Mouse (Mus musculus) thymus, adult 2 months (tissue): ENCODE results near the gene Ptprg.

ENCODE experiments used
- CTCF ChIP-seq: fragments of 200-500 bp; IDR thresholded peaks from 2 replicates; pipeline ENCODE4 v1.5.1; 2012; ENCODE audit warnings: mild to moderate bottlenecking, control low read depth, low read length, moderate library complexity, borderline replicate concordance; ENCODE audit not compliant: control insufficient read depth, poor library complexity, insufficient read depth; ENCODE audit errors: extremely low read depth
- POLR2A ChIP-seq: fragments of 200-500 bp; IDR thresholded peaks from 2 replicates; pipeline ENCODE4 v1.6.1; 2012; ENCODE audit warnings: mild to moderate bottlenecking, low read length, control low read depth, moderate library complexity; ENCODE audit not compliant: control insufficient read depth, poor library complexity, insufficient read depth; ENCODE audit errors: extremely low read depth

GRCm38 (mm10) chr14:11637673-11638072 lies 84.3 kb downstream of the Ptprg start:
- TF ChIP-seq CTCF, result no peak
- TF ChIP-seq POLR2A, result no peak
